Mouse (Mus musculus): ENCODE data around the gene Blvra. TPM values are rescaled to one million over a fixed set of nuclear protein-coding genes. Genes with fewer than 3 reads are reported as not detected.
"Not testable (repeated sequence)": the region's sequence is repeated elsewhere in the genome, so short reads cannot be mapped to it uniquely, and the experiment has no call there.

The Blvra gene
- polyA plus RNA-seq (2015; fragmentation: Nextera tagmentation; extraction: Ambion mirVana): 27.2 and 32.9 TPM in 2 replicates

DNA sequence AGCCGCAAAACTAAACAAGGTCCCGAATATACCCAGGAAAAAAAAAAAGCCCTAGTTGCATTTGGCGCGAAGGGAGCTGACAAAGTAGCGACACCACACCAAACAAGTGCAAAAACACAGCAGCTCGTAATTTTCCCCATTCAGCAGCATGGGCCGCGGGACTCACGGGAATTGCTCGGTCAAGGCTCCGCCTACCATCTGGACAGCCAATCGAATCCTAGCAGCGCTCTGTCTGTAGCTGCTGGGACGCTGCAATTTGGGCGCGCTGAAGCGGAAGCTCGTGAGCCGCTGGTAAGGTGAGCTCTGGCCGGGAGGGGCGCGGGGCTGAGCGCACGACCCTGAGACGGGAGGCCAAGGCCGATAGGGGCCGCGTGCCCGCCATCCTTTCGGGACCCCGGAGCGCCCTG, at the start of gene Blvra:
Gene Blvra, plus strand, starts transcription at position 231 of the 407 bp plus-strand sequence.
- peaks cover 15% of the 10 kb centered on the region; the same call in 1 of the 2 replicates for H3K36me3 ChIP-seq
- H3K4me2 ChIP-seq (replicated peaks): peak within 1 kb of the TSS; percentile 53
- WGBS: under 1% methylated on average over 32 of the region's 32 CpGs
- peak within 1 kb of the TSS; percentile 74 for H3K9ac ChIP-seq (replicated peaks)
- peak within 1 kb of the TSS; percentile 81 for H3K4me3 ChIP-seq
- H3K4me1 ChIP-seq: peaks cover 11% of the 10 kb centered on the region
- H3K27ac ChIP-seq (replicated peaks): peak within 1 kb of the TSS; percentile 62
- peak; percentile 100 for ATAC-seq (replicated peaks)
- H3K9me3 ChIP-seq: no peaks in the 10 kb centered on the region
- no peaks in the 10 kb centered on the region for H3K27me3 ChIP-seq

GRCm38 (mm10) chr2:127035006-127035605, 35.4 kb upstream of the Blvra start:
- peaks cover 50% of the 10 kb centered on the region for H3K36me3 ChIP-seq

GRCm38 (mm10) chr2:127037299-127037698, 33.2 kb upstream of the Blvra start:
- H3K9me3 ChIP-seq: no peaks in the 10 kb centered on the region

More at GRCm38 (mm10) chr2:127035006-127035605, 35.4 kb upstream of the Blvra start:
- Histone ChIP-seq H3K4me3 (no peak overlapping the region), H3K27me3 (no peaks in the 10 kb centered on the region), H3K9ac (replicated peaks) (no peak overlapping the region), H3K4me1 (no peaks in the 10 kb centered on the region), H3K9me3 (no peaks in the 10 kb centered on the region), H3K27ac (replicated peaks) (no peak overlapping the region), H3K4me2 (replicated peaks) (no peak overlapping the region)
- no peak for ATAC-seq (replicated peaks)
- WGBS: 97% methylated on average over 9 of the region's 9 CpGs

GRCm38 (mm10) chr2:127061471-127061870, 9.0 kb upstream of the Blvra start:
- Histone ChIP-seq H3K27me3 (no peaks in the 10 kb centered on the region), H3K4me2 (replicated peaks) (no peak overlapping the region), H3K4me1 (no peaks in the 10 kb centered on the region), H3K27ac (replicated peaks) (no peak overlapping the region), H3K9me3 (no peaks in the 10 kb centered on the region), H3K36me3 (peaks cover 67% of the 10 kb centered on the region), H3K4me3 (no peak overlapping the region), H3K9ac (replicated peaks) (no peak overlapping the region)
- 94% methylated on average over 9 of the region's 9 CpGs for WGBS
- ATAC-seq (replicated peaks): no peak

More at GRCm38 (mm10) chr2:127037299-127037698, 33.2 kb upstream of the Blvra start:
- Histone ChIP-seq H3K36me3 (peaks cover 46% of the 10 kb centered on the region), H3K4me3 (no peak overlapping the region), H3K4me2 (replicated peaks) (no peak overlapping the region), H3K9ac (replicated peaks) (no peak overlapping the region), H3K27me3 (no peaks in the 10 kb centered on the region), H3K27ac (replicated peaks) (no peak overlapping the region), H3K4me1 (no peaks in the 10 kb centered on the region)
- 93% methylated on average over 4 of the region's 4 CpGs for WGBS
- ATAC-seq (replicated peaks): no peak

GRCm38 (mm10) chr2:127068806-127069205, 1.7 kb upstream of the Blvra start:
- Histone ChIP-seq H3K4me2 (replicated peaks) (no peak overlapping the region), H3K36me3 (peaks cover 17% of the 10 kb centered on the region; the same call in 1 of the 2 replicates), H3K27me3 (no peaks in the 10 kb centered on the region), H3K4me1 (peaks cover 11% of the 10 kb centered on the region), H3K9me3 (no peaks in the 10 kb centered on the region), H3K9ac (replicated peaks) (no peak overlapping the region), H3K27ac (replicated peaks) (no peak overlapping the region), H3K4me3 (no peak overlapping the region)
- no peak for ATAC-seq (replicated peaks)
- WGBS: 71% methylated on average over 7 of the region's 7 CpGs

DNA sequence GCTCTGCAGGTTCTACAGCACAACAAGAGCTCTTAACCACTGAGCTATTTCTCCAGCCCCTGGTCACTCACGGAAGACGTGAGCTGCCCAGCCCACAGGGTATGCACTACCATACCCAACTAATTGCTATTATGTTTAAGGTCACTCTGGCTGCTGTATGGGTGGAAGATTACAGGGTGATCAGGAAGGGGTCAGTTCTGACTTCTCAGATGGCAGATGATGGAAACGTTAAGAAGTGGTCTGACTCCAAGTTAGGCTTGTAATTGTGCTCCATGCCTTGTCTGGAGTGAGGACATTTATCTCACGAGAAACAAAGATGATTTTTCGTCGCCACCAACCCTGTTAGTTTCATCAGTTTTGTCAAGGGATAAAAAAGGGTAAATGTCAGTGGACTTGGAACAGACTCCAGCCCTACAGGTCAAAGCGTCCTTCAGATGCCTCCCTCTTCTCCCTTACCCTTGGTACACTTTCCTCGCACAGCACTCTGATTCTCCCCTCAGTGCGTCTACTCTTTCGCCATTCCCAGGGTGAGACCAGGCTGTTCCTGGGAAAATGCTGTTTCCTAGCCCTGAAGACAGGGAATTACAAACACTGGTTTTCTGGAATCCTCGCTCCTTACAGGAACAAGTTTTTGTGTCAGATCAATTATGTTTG, 557 bp upstream of the Blvra start:
- peak overlapping the region; percentile 81 for H3K4me3 ChIP-seq
- 17% methylated on average over 11 of the region's 11 CpGs for WGBS
- peak overlapping the region; percentile 62 for H3K27ac ChIP-seq (replicated peaks)
- ATAC-seq (replicated peaks): 0 out of 2 replicates have a peak, but pooled peaks have one; percentile 21
- H3K4me2 ChIP-seq (replicated peaks): peak overlapping the region; percentile 53
- H3K9me3 ChIP-seq: no peaks in the 10 kb centered on the region
- peak overlapping the region; percentile 74 for H3K9ac ChIP-seq (replicated peaks)
- H3K36me3 ChIP-seq: peaks cover 15% of the 10 kb centered on the region; the same call in 1 of the 2 replicates
- H3K4me1 ChIP-seq: peaks cover 11% of the 10 kb centered on the region
- H3K27me3 ChIP-seq: no peaks in the 10 kb centered on the region

DNA sequence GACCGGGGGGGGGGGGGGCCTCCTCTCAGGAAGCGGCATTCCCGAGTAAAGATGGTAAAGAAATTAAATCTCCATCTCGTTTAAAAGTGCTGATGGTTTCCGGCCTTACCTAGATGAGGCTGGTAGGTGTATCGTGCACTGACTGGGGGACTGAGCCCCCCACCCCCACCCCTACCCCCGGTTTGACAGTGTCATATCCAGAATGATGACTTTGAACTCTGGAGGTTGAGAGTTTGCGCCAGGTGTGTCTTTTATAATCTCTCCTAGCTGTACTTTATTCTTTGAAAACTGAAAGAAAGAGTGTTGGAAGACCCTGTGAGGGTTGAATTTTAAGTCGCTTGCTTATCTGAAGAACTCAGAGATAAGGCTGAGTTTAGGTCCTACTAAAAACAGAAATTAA, 414 bp downstream of the Blvra start:
- 11% methylated on average over 9 of the region's 9 CpGs for WGBS
- peaks cover 12% of the 10 kb centered on the region; the same call in 1 of the 2 replicates for H3K36me3 ChIP-seq

GRCm38 (mm10) chr2:127074116-127074515, 3.7 kb downstream of the Blvra start:
- Histone ChIP-seq H3K27me3 (no peaks in the 10 kb centered on the region), H3K9ac (replicated peaks) (no peak overlapping the region), H3K4me3 (no peak overlapping the region), H3K4me2 (replicated peaks) (no peak overlapping the region), H3K4me1 (peaks cover 11% of the 10 kb centered on the region), H3K36me3 (no peaks in the 10 kb centered on the region), H3K9me3 (no peaks in the 10 kb centered on the region), H3K27ac (replicated peaks) (no peak overlapping the region)
- no peak for ATAC-seq (replicated peaks)
- 90% methylated on average over 2 of the region's 2 CpGs for WGBS

More for the DNA sequence above, 414 bp downstream of the Blvra start:
- H3K9ac ChIP-seq (replicated peaks): peak overlapping the region; percentile 74
- peak overlapping the region; percentile 81 for H3K4me3 ChIP-seq
- peak; percentile 71 for ATAC-seq (replicated peaks)
- H3K4me2 ChIP-seq (replicated peaks): peak overlapping the region; percentile 53
- H3K4me1 ChIP-seq: peaks cover 11% of the 10 kb centered on the region
- peak overlapping the region; percentile 62; the same call in 1 of the 2 replicates for H3K27ac ChIP-seq (replicated peaks)
- no peaks in the 10 kb centered on the region for H3K9me3 ChIP-seq
- no peaks in the 10 kb centered on the region for H3K27me3 ChIP-seq

GRCm38 (mm10) chr2:127077611-127078010, 7.1 kb downstream of the Blvra start:
- Histone ChIP-seq H3K9me3 (no peaks in the 10 kb centered on the region), H3K4me3 (no peak overlapping the region), H3K27ac (replicated peaks) (no peak overlapping the region), H3K4me2 (replicated peaks) (no peak overlapping the region), H3K4me1 (no peaks in the 10 kb centered on the region), H3K36me3 (no peaks in the 10 kb centered on the region), H3K9ac (replicated peaks) (no peak overlapping the region), H3K27me3 (no peaks in the 10 kb centered on the region)
- WGBS: 71% methylated on average over 9 of the region's 9 CpGs
- ATAC-seq (replicated peaks): no peak

DNA sequence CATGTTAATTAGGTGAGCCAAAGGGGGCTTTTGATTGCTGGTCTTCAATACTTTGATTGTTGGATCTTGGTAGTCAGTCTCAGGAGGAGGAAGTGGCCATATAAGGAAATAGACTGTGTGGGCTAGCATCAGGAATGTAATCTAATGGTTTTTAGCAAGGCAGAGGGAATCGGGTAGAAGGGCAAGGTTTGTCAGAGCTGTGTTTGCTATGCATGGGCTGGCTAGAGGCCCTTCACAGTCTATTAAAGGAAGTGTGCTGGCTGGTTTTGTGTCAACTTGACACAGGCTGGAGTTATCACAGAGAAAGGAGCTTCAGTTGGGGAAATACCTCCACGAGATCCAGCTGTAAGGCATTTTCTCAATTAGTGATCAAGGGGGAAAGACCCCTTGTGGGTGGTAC, 8.6 kb downstream of the Blvra start:
- H3K4me1 ChIP-seq; H3K4me2 ChIP-seq (replicated peaks); H3K4me3 ChIP-seq; H3K27ac ChIP-seq (replicated peaks); ATAC-seq (replicated peaks); H3K36me3 ChIP-seq; H3K27me3 ChIP-seq; H3K9ac ChIP-seq (replicated peaks); H3K9me3 ChIP-seq: not testable (repeated sequence)
- 74% methylated on average over 2 of the region's 2 CpGs for WGBS

DNA sequence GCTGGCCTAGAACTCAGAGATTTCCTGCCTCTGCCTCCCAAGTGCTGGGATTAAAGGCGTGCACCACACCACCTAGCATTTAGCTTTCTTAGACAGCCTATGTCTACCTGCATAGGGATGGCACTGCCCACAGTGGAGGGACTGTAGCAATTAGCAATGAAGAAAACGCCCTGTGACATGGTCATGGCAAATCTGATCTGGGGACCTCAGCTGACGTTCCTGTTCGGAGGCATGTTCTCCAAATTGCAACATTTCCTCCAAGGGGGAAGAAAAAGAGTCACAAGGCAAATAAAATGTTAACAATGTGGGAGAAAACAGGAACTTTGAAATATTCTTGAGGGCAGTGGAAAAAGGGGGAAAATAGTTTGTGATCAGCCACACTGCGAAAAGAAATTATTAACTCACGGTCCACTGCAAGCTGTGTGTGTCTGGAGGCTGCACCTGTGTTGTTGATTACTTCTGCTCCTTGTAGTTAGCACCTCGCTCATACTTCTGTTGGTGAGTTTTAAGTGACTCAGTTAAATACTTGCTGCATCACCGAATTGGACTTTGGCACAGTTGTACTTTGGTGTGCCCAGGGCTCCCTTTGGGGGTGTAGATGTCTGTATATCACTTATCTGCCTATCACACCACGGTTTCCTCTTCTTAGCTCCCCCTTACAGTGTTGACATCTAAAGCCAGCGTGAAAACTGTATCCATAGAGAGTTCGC, 9.6 kb downstream of the Blvra start:
- H3K36me3 ChIP-seq: no peaks in the 10 kb centered on the region
- no peaks in the 10 kb centered on the region for H3K27me3 ChIP-seq
- no peak overlapping the region for H3K4me3 ChIP-seq
- no peak overlapping the region for H3K4me2 ChIP-seq (replicated peaks)
- no peak for ATAC-seq (replicated peaks)
- no peak overlapping the region for H3K9ac ChIP-seq (replicated peaks)
- no peak overlapping the region for H3K27ac ChIP-seq (replicated peaks)
- no peaks in the 10 kb centered on the region for H3K4me1 ChIP-seq
- no peaks in the 10 kb centered on the region for H3K9me3 ChIP-seq
- WGBS: 87% methylated on average over 11 of the region's 11 CpGs

DNA sequence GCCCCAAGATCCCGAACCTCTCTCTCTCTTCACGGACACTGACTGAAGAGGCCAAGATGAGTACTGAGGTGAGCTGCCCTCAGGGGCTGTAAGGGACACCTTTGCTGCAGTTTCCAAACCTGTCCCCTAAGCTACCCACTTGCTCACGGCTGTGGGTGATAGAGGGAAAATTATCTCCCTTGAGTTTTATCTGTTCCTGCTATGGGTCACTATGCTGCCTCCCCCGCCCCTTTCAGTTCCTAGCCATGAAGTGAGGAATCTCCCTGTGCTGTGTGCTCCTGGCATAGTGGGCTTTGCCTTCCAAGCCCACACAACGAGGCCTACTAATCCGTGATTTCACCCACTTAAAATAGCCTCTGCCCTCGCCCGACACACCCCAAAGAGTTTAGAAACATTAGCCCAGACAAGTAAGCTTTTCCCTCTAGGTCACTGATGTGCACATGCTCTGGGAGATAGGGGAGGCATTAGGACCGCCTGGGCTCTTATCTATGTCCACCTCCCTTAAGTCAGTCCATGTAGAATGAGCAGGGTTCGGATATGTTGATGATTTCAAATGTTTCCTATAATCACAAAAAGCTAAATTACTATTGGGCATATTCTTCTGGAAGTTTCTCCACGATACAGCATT, 10.2 kb downstream of the Blvra start:
- no peak for ATAC-seq (replicated peaks)
- Histone ChIP-seq H3K4me3 (no peak overlapping the region), H3K4me2 (replicated peaks) (no peak overlapping the region), H3K36me3 (no peaks in the 10 kb centered on the region), H3K9ac (replicated peaks) (no peak overlapping the region), H3K27ac (replicated peaks) (no peak overlapping the region), H3K9me3 (no peaks in the 10 kb centered on the region), H3K4me1 (no peaks in the 10 kb centered on the region), H3K27me3 (no peaks in the 10 kb centered on the region)
- WGBS: 94% methylated on average over 11 of the region's 11 CpGs
